Mouse (Mus musculus) spleen, postnatal 4 days (tissue): ENCODE measurements around the gene Ripor2.
A peak's percentile ranks its signal among the peaks of the same experiment; 100 is the strongest.

Source experiments
- DNase-seq, 2 experiments: peaks; one replicate each; pipeline ENCODE4 v3.0.0; 2022; ENCODE audit warnings: low spot score in 2 of 2

Gene Ripor2

GRCm38 (mm10) chr13:24617076-24617798 is 35.2 kb downstream of the Ripor2 start:
- no peak for DNase-seq

- no peak for DNase-seq
Measured at GRCm38 (mm10) chr13:24617799-24618130, 35.8 kb downstream of the Ripor2 start.

GRCm38 (mm10) chr13:24619711-24620110 is 37.7 kb downstream of the Ripor2 start:
- no peak for DNase-seq

GRCm38 (mm10) chr13:24620439-24620838 is 38.5 kb downstream of the Ripor2 start:
- DNase-seq, result no peak

GRCm38 (mm10) chr13:24623631-24624030 is 41.6 kb downstream of the Ripor2 start:
- no peak for DNase-seq

GRCm38 (mm10) chr13:24625071-24625470 is 43.1 kb downstream of the Ripor2 start:
- DNase-seq, result no peak

GRCm38 (mm10) chr13:24626698-24627436 is 44.9 kb downstream of the Ripor2 start:
- DNase-seq, result no peak

GRCm38 (mm10) chr13:24628192-24628591 is 46.2 kb downstream of the Ripor2 start:
- DNase-seq, result no peak

- DNase-seq, result no peak
Measured at GRCm38 (mm10) chr13:24629073-24629621, 47.2 kb downstream of the Ripor2 start.

- DNase-seq, result no peak
Measured at GRCm38 (mm10) chr13:24630364-24630763, 48.4 kb downstream of the Ripor2 start.

- DNase-seq, result no peak
Measured at GRCm38 (mm10) chr13:24632988-24633577, 51.1 kb downstream of the Ripor2 start.

GRCm38 (mm10) chr13:24634346-24635120 is 52.5 kb downstream of the Ripor2 start:
- DNase-seq, result no peak

- peak; percentile 35 to 72 for DNase-seq
Measured at GRCm38 (mm10) chr13:24638371-24639214, 56.6 kb downstream of the Ripor2 start.

GRCm38 (mm10) chr13:24639215-24640165 is 57.5 kb downstream of the Ripor2 start:
- DNase-seq, result peak in 1 of 2 experiments; percentile 29

GRCm38 (mm10) chr13:24640166-24640560 is 58.2 kb downstream of the Ripor2 start:
- DNase-seq, result no peak

GRCm38 (mm10) chr13:24640836-24641385 is 58.9 kb downstream of the Ripor2 start:
- no peak for DNase-seq

GRCm38 (mm10) chr13:24641491-24642430 is 59.8 kb downstream of the Ripor2 start:
- DNase-seq, result no peak

- no peak for DNase-seq
Measured at GRCm38 (mm10) chr13:24645146-24645545, 63.2 kb downstream of the Ripor2 start.
